Mouse (Mus musculus) liver, adult 2 months (tissue): ENCODE data around the gene Kalrn.

Source experiments
- CTCF ChIP-seq: fragments of 200-500 bp; IDR thresholded peaks from 2 replicates; pipeline ENCODE4 v1.5.1; 2011; ENCODE audit warnings: low read depth, low read length, control low read depth
- POLR2A ChIP-seq: fragments of 200-500 bp; IDR thresholded peaks from 2 replicates; pipeline ENCODE4 v1.6.1; 2011; ENCODE audit warnings: low read length, control low read depth; ENCODE audit not compliant: insufficient read depth; ENCODE audit errors: extremely low read depth

DNA sequence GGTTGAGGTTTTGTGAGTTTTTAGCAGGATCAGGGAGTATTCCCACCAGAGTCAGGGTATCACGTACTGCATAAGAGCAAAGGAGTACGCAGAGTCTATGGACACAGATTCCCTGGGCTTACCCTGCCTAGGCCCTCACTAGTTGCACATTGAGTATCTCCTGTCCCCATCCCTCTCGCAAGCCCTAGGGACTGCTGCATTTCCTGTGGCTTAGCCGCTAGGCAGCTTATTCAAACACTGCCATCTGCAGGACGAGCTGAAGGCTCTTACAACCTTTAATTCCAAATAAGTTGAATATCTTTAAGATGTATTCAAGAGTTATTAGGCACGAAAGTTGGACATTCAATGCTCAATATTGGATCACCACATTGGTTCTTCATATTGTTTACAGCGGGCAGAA lies 283.7 kb downstream of the Kalrn start:
- peak; percentile 51 for TF ChIP-seq CTCF
- TF ChIP-seq POLR2A: no peak
